Mouse (Mus musculus) E14TG2a.4 (cell line): ENCODE results near the gene Gpr39.

Experiments used
- CTCF ChIP-seq: conservative IDR thresholded peaks from 2 replicates; pipeline ENCODE4 v1.5.1; 2014; ENCODE audit warnings: low read length
- POU5F1 ChIP-seq: IDR thresholded peaks from 2 replicates; pipeline ENCODE4 v1.6.1; 2014; ENCODE audit warnings: low read length, borderline replicate concordance

- TF ChIP-seq CTCF (no peak), POU5F1 (no peak)
Observed at GRCm38 (mm10) chr1:125684423-125684822, 7.6 kb downstream of the Gpr39 start.
